Mouse (Mus musculus): ENCODE measurements at regions not wholly inside any gene's neighbourhood (a gene's known extent, or its start where the extent isn't known, plus 50 kb on each side); places are given as distances from the start of the nearest gene placed in this dataset.

- TF ChIP-seq HCFC1 (IDR thresholded peaks at IDR 0.05; ENCODE audit: low read depth, low read length) (no peak), TAL1 (IDR thresholded peaks at IDR 0.05; ENCODE audit: low read length) (no peak), MAFK (IDR thresholded peaks at IDR 0.05; ENCODE audit: borderline replicate concordance, low read depth, low read length) (no peak), TCF12 (IDR thresholded peaks at IDR 0.05; ENCODE audit: low read depth, low read length) (no peak)
- Histone ChIP-seq H3K9me3 (replicated peaks; ENCODE audit: insufficient read depth, low read length) (no peaks in the 10 kb centered on the region), H3K27me3 (ENCODE audit: control insufficient read depth in 1 of 2, insufficient read depth in 2 of 2, low read length in 2 of 2) (no peaks in the 10 kb centered on the region), H3K36me3 (ENCODE audit: control insufficient read depth in 1 of 2, insufficient read depth in 2 of 2, low read length in 2 of 2) (no peaks in the 10 kb centered on the region), H3K4me3 (ENCODE audit: control insufficient read depth in 1 of 2, insufficient read depth in 1 of 2, low read depth in 2 of 2, low read length in 2 of 2) (no peak overlapping the region), H3K27ac (ENCODE audit: control insufficient read depth, low read depth, low read length) (no peak overlapping the region), H3K9ac (ENCODE audit: control insufficient read depth, low read depth, low read length, poor library complexity, severe bottlenecking) (no peak overlapping the region), H3K79me2 (ENCODE audit: control insufficient read depth, insufficient read depth, low read length, poor library complexity) (no peaks in the 10 kb centered on the region), H3K4me1 (ENCODE audit: control insufficient read depth in 1 of 2, insufficient read depth in 2 of 2, low read length in 2 of 2) (no peaks in the 10 kb centered on the region)
- DNase-seq (ENCODE audit: low read depth, low spot score): no peak
Measured at GRCm38 (mm10) chr8:10712118-10712689, 296.1 kb downstream of the Irs2 start.

GRCm38 (mm10) chr8:10711474-10711873 is 296.8 kb downstream of the Irs2 start:
- Histone ChIP-seq H3K9me3 (replicated peaks; ENCODE audit: insufficient read depth, low read length) (no peaks in the 10 kb centered on the region), H3K36me3 (ENCODE audit: control insufficient read depth in 1 of 2, insufficient read depth in 2 of 2, low read length in 2 of 2) (no peaks in the 10 kb centered on the region), H3K27ac (ENCODE audit: control insufficient read depth, low read depth, low read length) (no peak overlapping the region), H3K79me2 (ENCODE audit: control insufficient read depth, insufficient read depth, low read length, poor library complexity) (no peaks in the 10 kb centered on the region), H3K27me3 (ENCODE audit: control insufficient read depth in 1 of 2, insufficient read depth in 2 of 2, low read length in 2 of 2) (no peaks in the 10 kb centered on the region), H3K4me3 (ENCODE audit: control insufficient read depth in 1 of 2, insufficient read depth in 1 of 2, low read depth in 2 of 2, low read length in 2 of 2) (no peak overlapping the region), H3K4me1 (ENCODE audit: control insufficient read depth in 1 of 2, insufficient read depth in 2 of 2, low read length in 2 of 2) (no peaks in the 10 kb centered on the region), H3K9ac (ENCODE audit: control insufficient read depth, low read depth, low read length, poor library complexity, severe bottlenecking) (no peak overlapping the region)
- no peak for DNase-seq (ENCODE audit: low read depth, low spot score)
- TF ChIP-seq ZNF384 (IDR thresholded peaks at IDR 0.05; ENCODE audit: low read depth, low read length): no peak
- TF ChIP-seq EP300 (IDR thresholded peaks at IDR 0.05; ENCODE audit: low read depth in 1 of 2, low read length in 2 of 2): no peak
- no peak for TF ChIP-seq MYC (IDR thresholded peaks at IDR 0.05; ENCODE audit: low read depth, low read length)
- TF ChIP-seq CTCF (IDR thresholded peaks at IDR 0.05 in 2 of 3, conservative IDR thresholded peaks at IDR 0.05 in 1 of 3; ENCODE audit: control insufficient read depth in 1 of 3, insufficient read depth in 1 of 3, low read depth in 2 of 3, low read length in 3 of 3, poor library complexity in 1 of 3, severe bottlenecking in 1 of 3): no peak
- TF ChIP-seq NRF1 (IDR thresholded peaks at IDR 0.05; ENCODE audit: insufficient read depth, low read depth, low read length, poor library complexity, severe bottlenecking): no peak
- TF ChIP-seq MEF2A (IDR thresholded peaks at IDR 0.05; ENCODE audit: extremely low read depth, insufficient replicate concordance, low read depth, low read length, poor library complexity, severe bottlenecking): no peak
- no peak for TF ChIP-seq RCOR1 (IDR thresholded peaks at IDR 0.05; ENCODE audit: low read depth, low read length)
- no peak for TF ChIP-seq RAD21 (IDR thresholded peaks at IDR 0.05; ENCODE audit: low read depth, low read length)
- TF ChIP-seq POLR2A (IDR thresholded peaks at IDR 0.05; ENCODE audit: control insufficient read depth in 1 of 2, insufficient read depth in 1 of 2, low read depth in 1 of 2, low read length in 2 of 2, poor library complexity in 1 of 2): no peak
- TF ChIP-seq ZMIZ1 (IDR thresholded peaks at IDR 0.05; ENCODE audit: low read depth, low read length): no peak
- TF ChIP-seq ETS1 (IDR thresholded peaks at IDR 0.05; ENCODE audit: low read depth, low read length): no peak
